Mouse (Mus musculus) myocyte (in vitro differentiated cells): ENCODE data around the gene Cd52.

Source experiments
- CEBPB ChIP-seq: IDR thresholded peaks from 2 replicates; pipeline ENCODE4 v1.6.1; 2011; ENCODE audit warnings: mild to moderate bottlenecking, moderate library complexity; ENCODE audit not compliant: poor library complexity, insufficient read depth, severe bottlenecking
- E2F4 ChIP-seq: IDR thresholded peaks from one replicate; pipeline ENCODE4 v1.6.1; 2011; ENCODE audit warnings: mild to moderate bottlenecking, control low read depth, moderate library complexity; ENCODE audit not compliant: insufficient read depth
- MAX ChIP-seq: IDR thresholded peaks from one replicate; pipeline ENCODE4 v1.6.1; 2011; ENCODE audit warnings: low read depth, mild to moderate bottlenecking, control low read depth
- MYOD1 ChIP-seq, 3 experiments: IDR thresholded peaks; one replicate each; pipeline ENCODE4 v1.6.1; 2011; ENCODE audit warnings: control low read depth in 2 of 3, low read depth in 2 of 3, mild to moderate bottlenecking in 2 of 3, moderate library complexity in 1 of 3; ENCODE audit not compliant: insufficient read length in 2 of 3, control insufficient read depth in 1 of 3
- MYOG ChIP-seq, 3 experiments: IDR thresholded peaks; one replicate each; pipeline ENCODE4 v1.6.1; 2011; ENCODE audit warnings: control low read depth in 2 of 3, low read depth in 2 of 3, mild to moderate bottlenecking in 2 of 3; ENCODE audit not compliant: insufficient read length in 2 of 3, control insufficient read depth in 1 of 3, insufficient read depth in 1 of 3
- POLR2A ChIP-seq: IDR thresholded peaks from one replicate; pipeline ENCODE4 v1.6.1; 2011; ENCODE audit warnings: low read depth, mild to moderate bottlenecking, control low read depth, moderate library complexity; ENCODE audit not compliant: insufficient read length
- REST ChIP-seq: IDR thresholded peaks from one replicate; pipeline ENCODE4 v1.6.1; 2011; ENCODE audit warnings: mild to moderate bottlenecking, control low read depth, moderate library complexity; ENCODE audit not compliant: insufficient read depth, insufficient read length
- SRF ChIP-seq: IDR thresholded peaks from one replicate; pipeline ENCODE4 v1.6.1; 2011; ENCODE audit warnings: low read depth; ENCODE audit not compliant: control insufficient read depth, insufficient read length
- TCF12 ChIP-seq: IDR thresholded peaks from one replicate; pipeline ENCODE4 v1.6.1; 2011; ENCODE audit warnings: mild to moderate bottlenecking, control low read depth; ENCODE audit not compliant: poor library complexity, insufficient read depth, severe bottlenecking
- TCF3 ChIP-seq: IDR thresholded peaks from one replicate; pipeline ENCODE4 v1.6.1; 2011; ENCODE audit warnings: low read depth, control low read depth; ENCODE audit not compliant: insufficient read length
- USF1 ChIP-seq: IDR thresholded peaks from one replicate; pipeline ENCODE4 v1.6.1; 2011; ENCODE audit warnings: low read depth, mild to moderate bottlenecking, control low read depth, moderate library complexity

- TF ChIP-seq MAX, result no peak
- no peak for TF ChIP-seq POLR2A
- peak in 1 of 3 experiments; percentile 30 for TF ChIP-seq MYOD1 (IDR thresholded peaks at IDR 0.05; ENCODE audit: control insufficient read depth in 1 of 3, insufficient read length in 2 of 3, low read depth in 2 of 3)
- no peak for TF ChIP-seq E2F4
- no peak for TF ChIP-seq TCF3
- no peak for TF ChIP-seq CEBPB
- no peak for TF ChIP-seq SRF
- peak in 1 of 3 experiments; percentile 25 for TF ChIP-seq MYOG (IDR thresholded peaks at IDR 0.05; ENCODE audit: control insufficient read depth in 1 of 3, insufficient read depth in 1 of 3, insufficient read length in 2 of 3, low read depth in 2 of 3)
- no peak for TF ChIP-seq REST
- TF ChIP-seq USF1, result no peak
- no peak for TF ChIP-seq TCF12
Observed at GRCm38 (mm10) chr4:134123680-134124551, 29.0 kb upstream of the Cd52 start.
